Mouse (Mus musculus) cortical plate, adult 2 months (tissue): Measurements from ENCODE around the gene Dgkz. TPM values are rescaled to one million over a fixed set of nuclear protein-coding genes. Genes with fewer than 3 reads are reported as not detected.

Source experiments
- H3K27ac ChIP-seq: fragments of 200-500 bp; 2 replicates; pipeline ENCODE4 v1.5.1; 2012; ENCODE audit warnings: low read length, control low read depth, inconsistent platforms; ENCODE audit not compliant: insufficient read depth
- H3K4me1 ChIP-seq: fragments of 200-500 bp; 2 replicates; pipeline ENCODE4 v1.6.1; 2011; ENCODE audit warnings: low read length; ENCODE audit not compliant: control insufficient read depth, insufficient read depth
- H3K4me3 ChIP-seq: fragments of 200-500 bp; 2 replicates; pipeline ENCODE4 v1.5.1; 2011; ENCODE audit warnings: mild to moderate bottlenecking, low read length, control low read depth; ENCODE audit not compliant: insufficient read depth
- CTCF ChIP-seq: fragments of 200-500 bp; IDR thresholded peaks from 2 replicates; pipeline ENCODE4 v1.5.1; 2011; ENCODE audit warnings: mild to moderate bottlenecking, control low read depth, low read length; ENCODE audit not compliant: insufficient read depth; ENCODE audit errors: extremely low read depth
- POLR2A ChIP-seq: fragments of 200-500 bp; IDR thresholded peaks from 2 replicates; pipeline ENCODE4 v1.6.1; 2011; ENCODE audit warnings: mild to moderate bottlenecking, low read length, control low read depth; ENCODE audit not compliant: insufficient read depth; ENCODE audit errors: extremely low read depth
- polyA plus RNA-seq: library from polyadenylated mRNA; depleted of rRNA; stranded (reverse); fragments of >200 nt; gene quantifications from 2 replicates; pipeline ENCODE4 v1.2.3, GENCODE M21; 2012

Gene Dgkz
- polyA plus RNA-seq, 1 experiment: 550 TPM

GRCm38 (mm10) chr2:91912616-91913015 lies 63.0 kb downstream of the Dgkz start:
- no peak for TF ChIP-seq POLR2A
- no peak for TF ChIP-seq CTCF
- no peak overlapping the region for H3K27ac ChIP-seq
- H3K4me1 ChIP-seq: no peaks in the 10 kb centered on the region
- H3K4me3 ChIP-seq: no peak overlapping the region

GRCm38 (mm10) chr2:91906141-91906540 lies 69.5 kb downstream of the Dgkz start:
- Histone ChIP-seq H3K27ac (no peak overlapping the region), H3K4me1 (peaks cover 13% of the 10 kb centered on the region), H3K4me3 (no peak overlapping the region)
- TF ChIP-seq CTCF (no peak), POLR2A (no peak)

- 0 out of 2 replicates have a peak overlapping the region, but pooled peaks have one; percentile 27 for H3K27ac ChIP-seq
- peaks cover 15% of the 10 kb centered on the region for H3K4me1 ChIP-seq
These were observed 70.9 kb downstream of the Dgkz start for GRCm38 (mm10) chr2:91904618-91905307.

GRCm38 (mm10) chr2:91903171-91903925 lies 72.3 kb downstream of the Dgkz start:
- peak overlapping the region; percentile 51 for H3K27ac ChIP-seq
- no peak for TF ChIP-seq CTCF
- TF ChIP-seq POLR2A: no peak
- peaks cover 16% of the 10 kb centered on the region for H3K4me1 ChIP-seq
- no peak overlapping the region for H3K4me3 ChIP-seq

More at GRCm38 (mm10) chr2:91904618-91905307, 70.9 kb downstream of the Dgkz start:
- H3K4me3 ChIP-seq: no peak overlapping the region
- no peak for TF ChIP-seq POLR2A
- TF ChIP-seq CTCF: no peak

- TF ChIP-seq POLR2A: no peak
- TF ChIP-seq CTCF: no peak
- H3K4me3 ChIP-seq: no peak overlapping the region
- peaks cover 16% of the 10 kb centered on the region for H3K4me1 ChIP-seq
- 0 out of 2 replicates have a peak overlapping the region, but pooled peaks have one; percentile 33 for H3K27ac ChIP-seq
These were observed 73.3 kb downstream of the Dgkz start for GRCm38 (mm10) chr2:91902336-91902735.

GRCm38 (mm10) chr2:91900431-91900830 lies 75.2 kb downstream of the Dgkz start:
- TF ChIP-seq CTCF: no peak
- TF ChIP-seq POLR2A: no peak
- peaks cover 14% of the 10 kb centered on the region for H3K4me1 ChIP-seq
- H3K27ac ChIP-seq: no peak overlapping the region
- H3K4me3 ChIP-seq: no peak overlapping the region

- TF ChIP-seq POLR2A: no peak
- H3K4me3 ChIP-seq: no peak overlapping the region
- no peak overlapping the region for H3K27ac ChIP-seq
- peaks cover 8% of the 10 kb centered on the region for H3K4me1 ChIP-seq
These were observed 76.5 kb downstream of the Dgkz start for GRCm38 (mm10) chr2:91899141-91899540.

GRCm38 (mm10) chr2:91897968-91898367 lies 77.7 kb downstream of the Dgkz start:
- no peak overlapping the region for H3K4me3 ChIP-seq
- TF ChIP-seq CTCF (no peak), POLR2A (no peak)
- no peak overlapping the region for H3K27ac ChIP-seq
- H3K4me1 ChIP-seq: peaks cover 4% of the 10 kb centered on the region

GRCm38 (mm10) chr2:91895401-91895800 lies 80.3 kb downstream of the Dgkz start:
- H3K4me1 ChIP-seq: peaks cover 3% of the 10 kb centered on the region; the same call in 1 of the 2 replicates
- H3K27ac ChIP-seq: no peak overlapping the region
- H3K4me3 ChIP-seq: no peak overlapping the region
- TF ChIP-seq CTCF (no peak), POLR2A (no peak)

GRCm38 (mm10) chr2:91894716-91895115 lies 80.9 kb downstream of the Dgkz start:
- Histone ChIP-seq H3K4me1 (peaks cover 1% of the 10 kb centered on the region; the same call in 1 of the 2 replicates), H3K27ac (no peak overlapping the region), H3K4me3 (no peak overlapping the region)
- TF ChIP-seq CTCF (no peak), POLR2A (no peak)
